Mouse (Mus musculus) right cerebral cortex, adult 2 months (tissue): ENCODE data around the gene Olfr458.
A peak's percentile ranks its signal among the peaks of the same experiment; 100 is the strongest.
"Not testable (repeated sequence)": the region's sequence is repeated elsewhere in the genome, so short reads cannot be mapped to it uniquely, and the experiment has no call there.

Source experiments
- DNase-seq, 2 experiments: peaks; one replicate each; pipeline ENCODE4 v3.0.0; 2021 to 2022; ENCODE audit warnings: low spot score in 2 of 2

The Olfr458 gene

GRCm38 (mm10) chr6:42465096-42465495 is at the start of gene Olfr458:
TSS of gene Olfr458 (minus strand) at chr6:42465196.
- no peak for DNase-seq

DNA sequence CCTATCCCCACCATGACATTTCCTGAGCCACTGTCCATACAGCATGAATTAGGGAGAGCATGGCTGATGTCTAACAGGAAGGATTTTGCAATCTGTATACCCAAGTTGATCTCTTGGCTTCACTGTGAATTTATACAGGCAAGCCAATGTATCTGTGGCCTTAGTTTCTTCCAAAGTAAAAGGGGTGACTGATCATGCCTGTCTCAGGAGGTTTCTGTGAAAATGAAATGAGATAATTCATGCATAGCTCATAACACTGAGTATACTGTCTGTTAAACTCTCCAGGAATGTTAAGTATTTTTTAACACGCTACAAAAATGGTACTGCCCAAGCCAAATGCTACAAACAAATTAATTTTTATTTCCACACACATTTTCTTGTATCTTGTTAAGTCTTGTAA is 48.5 kb upstream of the Olfr458 start:
- DNase-seq: no peak

DNA sequence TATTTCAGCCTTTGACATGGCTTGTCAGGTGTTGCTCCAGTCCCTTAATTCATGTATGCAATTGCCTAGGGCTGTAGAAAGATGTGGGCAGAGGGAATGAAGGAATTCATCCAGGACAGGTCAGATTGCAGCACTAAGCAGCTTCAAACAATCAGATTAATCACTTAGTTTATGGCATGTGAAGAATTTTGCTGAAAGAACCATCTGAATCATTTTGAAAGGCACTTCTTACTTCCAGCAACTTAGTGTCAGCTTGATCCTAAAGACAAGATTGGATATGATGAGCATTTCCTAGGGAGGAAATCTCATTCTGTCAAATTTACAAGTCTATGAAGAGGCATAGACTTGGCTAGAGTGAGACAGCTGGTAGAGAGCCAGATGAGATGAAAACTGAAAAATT is 44.3 kb upstream of the Olfr458 start:
- DNase-seq: no peak

DNA sequence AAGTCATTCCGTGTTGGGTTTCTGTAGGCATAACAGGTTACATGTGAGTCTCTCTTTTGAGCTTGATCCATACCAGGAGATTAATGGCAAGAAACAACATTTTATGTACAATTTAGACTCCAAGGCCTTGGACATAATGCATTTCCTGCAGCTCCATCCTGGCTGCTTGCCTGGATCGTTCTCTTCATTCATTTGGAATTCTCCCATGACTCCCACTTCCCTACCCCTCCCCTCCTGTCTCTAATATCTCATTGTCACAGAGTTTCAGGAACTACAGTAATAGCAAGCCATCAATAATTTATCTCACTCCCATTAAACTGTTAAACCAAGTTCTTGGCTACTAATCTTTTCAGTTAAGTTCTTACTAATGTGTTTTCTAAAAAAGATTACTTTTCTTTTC is 38.5 kb upstream of the Olfr458 start:
- DNase-seq: no peak

GRCm38 (mm10) chr6:42489731-42490130 is 24.7 kb upstream of the Olfr458 start:
- no peak for DNase-seq

DNA sequence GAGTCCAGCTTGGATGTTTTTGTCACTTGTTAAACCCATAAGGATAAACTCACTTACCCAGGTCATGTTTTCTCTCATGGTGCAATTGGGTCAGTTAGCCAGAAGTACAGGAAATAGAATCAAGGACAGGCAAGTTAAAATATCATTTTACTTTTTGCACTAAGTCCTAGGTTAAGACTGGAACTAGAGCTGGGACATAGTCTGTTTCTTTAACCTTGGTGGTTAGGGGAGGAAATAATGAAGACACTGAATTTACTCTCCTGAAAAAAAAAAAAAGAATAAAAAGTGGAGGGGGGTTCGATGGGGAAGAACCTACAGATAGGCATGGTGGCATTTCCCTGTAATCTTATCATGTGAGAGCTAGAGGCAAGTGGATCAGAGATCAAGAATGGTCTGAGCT is 22.1 kb upstream of the Olfr458 start, which contains the start of gene Olfr456:
Gene Olfr456 (minus strand): TSS at position 101 of the 400 bp plus-strand sequence.
- no peak for DNase-seq

GRCm38 (mm10) chr6:42484633-42485032 is 19.6 kb upstream of the Olfr458 start:
- DNase-seq: no peak

GRCm38 (mm10) chr6:42476235-42476634 is 11.2 kb upstream of the Olfr458 start, which contains the start of gene Olfr457:
TSS of gene Olfr457 (minus strand) at chr6:42476335.
- no peak for DNase-seq

- DNase-seq: not testable (repeated sequence)
Observed at GRCm38 (mm10) chr6:42471298-42471697, 6.3 kb upstream of the Olfr458 start.

- DNase-seq: no peak
Observed at GRCm38 (mm10) chr6:42470542-42470941, 5.5 kb upstream of the Olfr458 start.

- DNase-seq: no peak
Observed at GRCm38 (mm10) chr6:42447381-42447780, 17.6 kb downstream of the Olfr458 start.

DNA sequence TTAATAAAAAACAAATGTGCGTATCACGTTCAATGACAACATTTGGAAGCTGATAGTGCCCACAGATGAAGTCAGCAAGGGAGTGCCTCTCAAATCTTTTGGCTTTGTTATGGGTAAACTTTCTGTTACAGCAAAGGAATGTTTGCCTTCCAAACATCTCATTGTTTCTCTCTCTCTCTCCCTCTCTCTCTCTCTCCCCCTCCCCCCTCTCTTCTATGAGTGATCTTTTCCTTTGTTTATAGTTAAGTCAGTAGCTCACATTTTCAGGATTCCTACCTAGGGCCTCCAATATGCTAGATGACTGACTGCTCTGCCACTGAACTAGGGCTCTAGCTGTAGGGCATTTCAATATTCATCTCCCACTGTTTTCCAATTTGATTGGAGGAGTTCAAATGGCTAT is 20.5 kb downstream of the Olfr458 start:
- no peak for DNase-seq

DNA sequence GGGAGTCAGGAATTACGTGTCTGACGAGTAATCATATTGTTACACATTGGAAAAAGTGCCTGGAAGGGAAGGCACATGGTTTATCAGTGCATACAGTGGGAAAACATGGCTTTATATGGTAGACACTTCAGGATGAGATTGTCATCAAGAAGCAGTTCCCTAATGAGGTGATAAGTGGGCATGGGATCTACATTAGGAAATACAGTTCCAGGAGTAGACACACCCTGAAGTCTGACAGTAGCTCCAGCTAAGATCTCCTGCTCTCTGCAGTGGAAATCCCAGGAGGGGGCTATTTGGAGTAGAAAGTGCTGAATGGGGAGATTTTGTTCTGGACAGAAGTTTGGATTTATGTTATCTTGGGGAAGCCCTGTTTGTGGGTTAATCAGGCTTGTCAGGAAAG is 23.6 kb downstream of the Olfr458 start:
- no peak for DNase-seq

GRCm38 (mm10) chr6:42435490-42435889 is 29.5 kb downstream of the Olfr458 start:
- no peak for DNase-seq

- DNase-seq: no peak
Observed at GRCm38 (mm10) chr6:42434446-42434845, 30.6 kb downstream of the Olfr458 start, which contains the start of gene Tas2r126. TSS of gene Tas2r126 (plus strand) at chr6:42434535.

DNA sequence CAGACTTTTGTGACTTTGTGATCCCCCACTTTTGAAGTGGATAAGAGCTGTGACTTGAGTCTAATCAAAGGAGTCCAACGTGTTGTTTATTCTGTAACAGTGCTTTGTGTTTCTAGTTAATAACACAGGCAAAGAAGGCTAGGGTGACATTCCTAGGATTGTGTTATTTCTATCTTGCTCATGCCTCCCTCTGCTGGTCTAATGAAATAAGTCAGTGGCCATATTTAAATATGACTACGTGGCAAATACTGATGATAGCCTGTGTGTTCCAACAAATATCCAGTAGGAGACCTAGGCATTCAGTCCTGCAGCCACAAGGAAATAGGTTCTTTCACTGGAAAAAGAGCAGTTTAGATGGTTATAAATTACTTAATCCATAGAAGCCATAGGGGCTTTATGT is 31.4 kb downstream of the Olfr458 start:
- no peak for DNase-seq

DNA sequence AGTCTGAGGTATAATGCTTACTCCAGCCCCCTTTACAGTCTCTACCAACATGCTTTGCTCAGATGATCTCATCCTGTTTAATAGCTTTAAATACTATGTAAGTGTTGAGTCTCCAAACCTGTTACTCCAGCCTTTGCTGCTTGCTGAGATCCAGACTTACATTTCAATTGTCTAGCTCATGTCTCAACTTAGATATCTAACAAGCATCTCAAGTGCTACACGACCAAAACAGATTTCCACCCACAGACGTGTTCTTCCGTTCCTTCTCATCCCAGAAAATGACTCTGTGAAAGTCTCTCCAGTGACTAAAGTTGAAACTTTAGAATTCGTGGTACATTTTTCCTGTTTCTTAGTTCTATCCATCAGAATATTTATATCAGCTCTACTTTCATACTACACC is 38.7 kb downstream of the Olfr458 start:
- DNase-seq: peak in 1 of 2 experiments; percentile 7

- no peak for DNase-seq
Observed at GRCm38 (mm10) chr6:42424472-42424871, 40.5 kb downstream of the Olfr458 start.

DNA sequence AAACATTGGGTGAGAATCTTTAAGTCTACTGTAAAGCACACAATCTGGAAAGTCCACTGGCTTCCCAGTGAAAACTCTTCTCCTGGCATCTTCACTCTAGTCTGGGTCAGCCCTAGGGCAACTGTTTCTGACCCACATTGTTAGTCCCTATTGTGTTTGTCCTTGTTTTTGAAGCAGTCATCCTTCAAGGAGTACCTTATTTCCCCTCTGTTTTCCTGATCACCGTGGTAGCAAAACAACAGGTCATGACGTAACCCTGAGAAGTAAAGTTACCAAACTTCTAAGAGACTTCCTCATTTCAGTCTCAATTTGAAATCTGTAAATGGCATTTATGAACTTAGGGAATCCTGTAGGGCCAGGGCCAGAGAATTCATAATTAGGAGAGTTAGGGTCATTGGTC is 43.6 kb downstream of the Olfr458 start:
- no peak for DNase-seq

- DNase-seq: no peak
Observed at GRCm38 (mm10) chr6:42419443-42419842, 45.6 kb downstream of the Olfr458 start.
